Comparison of ENCODE assay signal across 8 mouse cellular contexts in the genomic region with DNA sequence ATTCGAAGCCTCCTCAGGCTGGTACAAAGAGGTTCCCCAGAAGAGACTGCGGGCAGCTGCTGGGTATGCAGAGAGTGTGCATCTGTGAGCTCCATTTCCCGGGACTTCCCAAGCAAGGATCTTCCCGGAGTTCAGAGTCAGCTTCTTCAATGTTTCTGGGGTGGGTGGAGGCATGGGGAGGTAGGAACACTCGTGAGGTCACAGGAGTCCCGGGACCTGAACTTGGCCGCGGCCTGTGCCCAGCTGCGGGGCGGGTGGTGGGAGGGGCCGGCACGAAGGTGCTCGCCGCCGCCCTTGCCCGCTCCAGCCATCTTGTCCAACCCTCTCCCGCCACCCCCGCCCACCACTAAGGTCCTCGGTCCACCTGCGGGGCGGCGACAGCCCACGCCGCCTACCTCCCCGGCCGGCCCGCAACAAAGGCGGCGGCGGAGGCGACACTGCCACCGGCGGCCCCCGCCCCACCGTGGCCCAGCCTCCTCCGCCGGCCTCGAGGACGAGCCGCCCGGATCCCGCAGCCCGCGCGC. TPM values are rescaled to one million over a fixed set of nuclear protein-coding genes. Genes with fewer than 3 reads are reported as not detected.
DNase-seq lines count a peak whose midpoint lies in the region; ATAC-seq and TF ChIP-seq lines count a peak whose summit lies in the region.

No protein-coding gene starts in this region.

- H3K27me3 ChIP-seq in C2C12 (ENCODE audit: control insufficient read depth, insufficient read depth, insufficient read length) (no peaks in the 10 kb centered on the region), E14TG2a.4 (ENCODE audit: insufficient read depth, low read length) (peaks cover 82% of the 10 kb centered on the region)
- H3K27me3 ChIP-seq in heart, embryonic 14.5 days (ENCODE audit: control insufficient read depth, insufficient read depth, low read length) = no peaks in the 10 kb centered on the region
- H3K27me3 ChIP-seq in stomach, embryonic 14.5 days (ENCODE audit: control insufficient read depth, insufficient read depth, low read length) = no peaks in the 10 kb centered on the region

- H3K9me3 ChIP-seq in E14TG2a.4 (ENCODE audit: low read length) = peaks cover 35% of the 10 kb centered on the region
- peaks cover 5% of the 10 kb centered on the region; the same call in 1 of the 2 replicates for H3K9me3 ChIP-seq in heart, embryonic 14.5 days (ENCODE audit: control insufficient read depth, low read length)
- H3K9me3 ChIP-seq in stomach, embryonic 14.5 days (ENCODE audit: control insufficient read depth, low read depth, low read length) = peaks cover 6% of the 10 kb centered on the region; the same call in 1 of the 2 replicates

- H3K36me3 ChIP-seq in C2C12 (ENCODE audit: control insufficient read depth, insufficient read depth) (peaks cover 6% of the 10 kb centered on the region), E14TG2a.4 (ENCODE audit: insufficient read depth, low read length) (no peaks in the 10 kb centered on the region)
- peaks cover 38% of the 10 kb centered on the region for H3K36me3 ChIP-seq in heart, embryonic 14.5 days (ENCODE audit: control insufficient read depth, insufficient read depth, low read length)
- peaks cover 20% of the 10 kb centered on the region; the same call in 1 of the 2 replicates for H3K36me3 ChIP-seq in stomach, embryonic 14.5 days (ENCODE audit: control insufficient read depth, insufficient read depth, low read length)

- H3K79me3 ChIP-seq in C2C12 (ENCODE audit: low read depth) = no peaks in the 10 kb centered on the region

- peak; percentile 73 for ATAC-seq in heart, embryonic 14.5 days (ENCODE audit: insufficient number of reproducible peaks, insufficient read depth, low FRiP score, low read depth)
- peak; percentile 76; the same call in 1 of the 2 replicates for ATAC-seq in stomach, embryonic 14.5 days (ENCODE audit: insufficient number of reproducible peaks, insufficient read depth, low FRiP score, low read depth)

- DNase-seq in embryo, embryonic 11.5 days (ENCODE audit: low read depth, low spot score) = peak; percentile 35
- DNase-seq in kidney, postnatal 14 days = peak; percentile 70
- DNase-seq in lung, postnatal 36 days = peak; percentile 55
- no peak for DNase-seq in frontal cortex, postnatal 25 days (ENCODE audit: low spot score in 2 of 2)

- no peaks in the 10 kb centered on the region for H3K79me2 ChIP-seq in C2C12 (ENCODE audit: control insufficient read depth, insufficient read depth)

- TF ChIP-seq CTCF in C2C12 (IDR thresholded peaks at IDR 0.05; ENCODE audit: control insufficient read depth, insufficient read depth, insufficient read length) (no peak), E14TG2a.4 (conservative IDR thresholded peaks at IDR 0.05; ENCODE audit: low read length) (no peak)

- H3K4me2 ChIP-seq in heart, embryonic 14.5 days (ENCODE audit: low read length) = peak overlapping the region; percentile 86
- H3K4me2 ChIP-seq in stomach, embryonic 14.5 days (replicated peaks; ENCODE audit: low read depth, low read length) = peak overlapping the region; percentile 87

- peak overlapping the region; percentile 69 for H3ac ChIP-seq in C2C12 (ENCODE audit: control insufficient read depth, insufficient read length, low read depth)

- peaks cover 4% of the 10 kb centered on the region; the same call in 1 of the 2 replicates for H3K4me1 ChIP-seq in E14TG2a.4 (replicated peaks; ENCODE audit: low read depth, low read length)
- H3K4me1 ChIP-seq in heart, embryonic 14.5 days (ENCODE audit: control insufficient read depth in 2 of 2, insufficient read depth in 2 of 2, low read length in 2 of 2) = peaks cover 5 to 19% of the 10 kb centered on the region in 2 experiments
- H3K4me1 ChIP-seq in stomach, embryonic 14.5 days (ENCODE audit: control insufficient read depth, insufficient read depth, low read length) = peaks cover 12% of the 10 kb centered on the region; the same call in 1 of the 2 replicates

- WGBS in heart, embryonic 14.5 days = 2% methylated on average over 41 of the region's 45 CpGs
- WGBS in stomach, embryonic 14.5 days = under 1% methylated on average over 44 of the region's 45 CpGs

- H3K9ac ChIP-seq in heart, embryonic 14.5 days (ENCODE audit: low read length) = peak overlapping the region; percentile 89
- peak overlapping the region; percentile 81 for H3K9ac ChIP-seq in stomach, embryonic 14.5 days (replicated peaks; ENCODE audit: low read depth, low read length)

- H3K4me3 ChIP-seq in C2C12 (ENCODE audit: insufficient read depth, poor library complexity, severe bottlenecking) (peak overlapping the region; percentile 29), E14TG2a.4 (replicated peaks; ENCODE audit: low read length) (peak overlapping the region; percentile 70)
- peak overlapping the region; percentile 71 to 78 for H3K4me3 ChIP-seq in heart, embryonic 14.5 days (ENCODE audit: control insufficient read depth in 1 of 2, insufficient read depth in 1 of 2, low read depth in 1 of 2, low read length in 2 of 2)
- peak overlapping the region; percentile 70 for H3K4me3 ChIP-seq in stomach, embryonic 14.5 days (ENCODE audit: low read depth, low read length)

- peak overlapping the region; percentile 6 to 84; a peak in 3 of 4 replicates for H3K27ac ChIP-seq in heart, embryonic 14.5 days (replicated peaks in 1 of 2; ENCODE audit: control insufficient read depth in 1 of 2, insufficient read depth in 1 of 2, low read depth in 2 of 2, low read length in 2 of 2)
- H3K27ac ChIP-seq in stomach, embryonic 14.5 days (ENCODE audit: low read length) = peak overlapping the region; percentile 71

TF ChIP-seq in C2C12, 6 proteins besides CTCF, POLR2A, EP300 and RAD21:
- TF ChIP-seq MAX (IDR thresholded peaks at IDR 0.05) (no peak), FOSL1 (IDR thresholded peaks at IDR 0.05; ENCODE audit: insufficient read depth, low read length, poor library complexity, severe bottlenecking) (no peak)

RNA-seq across cellular contexts. Expression of a gene that starts 0.4 kb away (rescaled TPM):
- polyA plus RNA-seq in C2C12 (2012; fragmentation: generic; extraction: Trizol) = 7.6 TPM
- 12.4 and 13.5 TPM in 2 replicates for polyA plus RNA-seq in heart, embryonic 14.5 days (2014; fragmentation: Nextera tagmentation; extraction: Ambion mirVana)
- polyA plus RNA-seq in stomach, embryonic 14.5 days (2014; fragmentation: Nextera tagmentation; extraction: Ambion mirVana) = 20.6 and 21.2 TPM in 2 replicates

RNA-seq across cellular contexts. Expression of a gene that starts 30.3 kb away (rescaled TPM):
- polyA plus RNA-seq in C2C12 (2012; fragmentation: generic; extraction: Trizol) = 18.5 TPM
- 33.3 and 34.7 TPM in 2 replicates for polyA plus RNA-seq in heart, embryonic 14.5 days (2014; fragmentation: Nextera tagmentation; extraction: Ambion mirVana)
- 50.1 and 56.0 TPM in 2 replicates for polyA plus RNA-seq in stomach, embryonic 14.5 days (2014; fragmentation: Nextera tagmentation; extraction: Ambion mirVana)

Comparison
In these comparisons a context has a peak if more than half of its experiments do, and no peak if none do; other contexts are left out.
1. DNase-seq: peak in embryo, embryonic 11.5 days (single experiment), kidney, postnatal 14 days (single experiment) and lung, postnatal 36 days (single experiment); none in frontal cortex, postnatal 25 days (0 of 2).
2. Peak in every context shown above with its lines, with median percentiles within 50 percentile points of each other: H3K4me3 ChIP-seq.